Mouse (Mus musculus) neutrophil, adult 65 days (primary cell): ENCODE measurements around the gene Ccr1. TPM values are rescaled to one million over a fixed set of nuclear protein-coding genes. Genes with fewer than 3 reads are reported as not detected.

Experiments
- total RNA-seq: library from RNA; stranded (reverse); gene quantifications from 2 replicates; pipeline ENCODE4 v1.2.4, GENCODE M21; 2023

Ccr1 gene
- total RNA-seq, result 258 and 279 TPM in 2 replicates

DNA sequence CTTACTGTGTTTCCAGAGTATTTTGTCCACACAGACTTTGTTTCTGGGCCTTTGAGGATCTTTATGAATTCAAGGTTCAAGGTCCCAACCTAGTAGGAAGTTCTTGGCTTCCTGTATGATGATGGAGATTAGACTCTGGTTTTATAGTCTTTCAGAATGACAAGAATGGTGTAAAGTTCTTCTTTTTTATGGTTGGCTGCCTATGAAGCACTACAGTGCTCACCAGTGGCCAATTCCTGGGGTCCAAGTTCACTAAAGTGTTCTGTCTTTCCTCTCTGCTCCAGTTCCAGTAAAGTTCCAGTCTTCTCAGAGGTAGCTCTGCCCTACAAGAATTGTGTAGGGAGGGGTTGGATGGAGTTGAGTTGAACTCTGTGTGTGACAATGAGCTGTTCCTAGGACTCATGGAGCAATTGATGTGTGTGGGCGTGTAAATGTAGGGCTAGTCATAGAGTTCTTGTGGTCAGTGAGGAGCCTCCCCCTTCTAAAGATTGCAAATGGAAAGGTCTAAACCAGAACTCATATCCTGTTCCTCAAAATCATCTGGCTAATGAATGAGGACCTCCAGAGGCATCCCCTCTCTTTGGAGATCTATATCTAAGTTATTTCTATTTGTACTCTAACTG, at the start of gene Ccr1:
Gene Ccr1, minus strand, starts transcription at position 403 of the 623 bp plus-strand sequence.

DNA sequence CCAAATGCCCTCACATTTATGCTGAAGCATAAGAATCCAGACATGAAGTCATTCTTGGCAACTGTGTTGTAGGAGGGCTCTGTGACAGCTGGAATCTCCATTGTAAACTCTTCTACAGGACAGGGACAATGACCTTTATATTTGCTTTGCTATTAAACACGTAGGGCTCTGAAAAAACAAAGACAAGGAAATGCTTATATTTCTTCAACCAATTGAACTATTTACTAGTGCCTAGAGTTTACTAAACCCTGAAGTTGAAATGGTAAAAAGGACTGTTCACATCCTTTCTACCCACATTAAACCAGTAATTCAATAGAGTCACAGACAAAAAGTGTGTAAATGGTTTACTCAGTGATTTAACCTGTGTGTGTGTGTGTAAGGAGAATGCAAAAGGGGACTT, 9.8 kb upstream of the Ccr1 start, which contains the start of gene Ccr1l1:
Gene Ccr1l1, minus strand, starts transcription at position 101 of the 400 bp plus-strand sequence.

Other genes with a start within 250 kb of the Ccr1 start
- gene Cxcr6, start 162.2 kb downstream of the Ccr1 start, total RNA-seq, result not detected in 2 replicates
- gene Fyco1, start 116.8 kb downstream of the Ccr1 start, total RNA-seq, result 25.1 and 31.2 TPM in 2 replicates
- gene Xcr1, start 106.7 kb downstream of the Ccr1 start, total RNA-seq, result not detected in 2 replicates
- not detected in 2 replicates for gene Ccr1l1, start 9.7 kb upstream of the Ccr1 start, total RNA-seq
- gene Ccr3, start 53.3 kb upstream of the Ccr1 start, total RNA-seq, result 0.27 TPM in 1 of 2 replicates, not detected in the other
- 104 and 107 TPM in 2 replicates for gene Ccr2, start 133.3 kb upstream of the Ccr1 start, total RNA-seq
- gene Ccr5, start 152.9 kb upstream of the Ccr1 start, total RNA-seq, result 2.1 and 3.7 TPM in 2 replicates